Mouse (Mus musculus) hindbrain, embryonic 11.5 days (tissue): ENCODE measurements around the gene Idua. TPM values are rescaled to one million over a fixed set of nuclear protein-coding genes. Genes with fewer than 3 reads are reported as not detected.

ENCODE experiments used
- ATAC-seq: fragments of 200-750 bp; cut with Nextera tagmentation; 2 replicates; pipeline ENCODE4 v1.8.0; 2017; ENCODE audit warnings: mild to moderate bottlenecking, moderate TSS enrichment, moderate library complexity; ENCODE audit not compliant: low FRiP score
- DNase-seq: peaks from one replicate; pipeline ENCODE4 v3.0.0-alpha.2; 2015; ENCODE audit warnings: low spot score
- H3K27ac ChIP-seq: fragments of 300-500 bp; sonication (generic); 2 replicates; pipeline ENCODE4 v1.5.1; 2014; ENCODE audit warnings: mild to moderate bottlenecking, low read depth, low read length
- H3K27me3 ChIP-seq: fragments of 300-500 bp; sonication (generic); 2 replicates; pipeline ENCODE4 v1.6.1; 2014; ENCODE audit warnings: mild to moderate bottlenecking, low read length, moderate library complexity, mixed read lengths; ENCODE audit not compliant: control insufficient read depth, insufficient read depth
- H3K36me3 ChIP-seq: fragments of 300-500 bp; sonication (generic); 2 replicates; pipeline ENCODE4 v1.6.1; 2014; ENCODE audit warnings: mild to moderate bottlenecking, low read length, moderate library complexity, mixed read lengths; ENCODE audit not compliant: control insufficient read depth, insufficient read depth
- H3K4me1 ChIP-seq: fragments of 300-500 bp; sonication (generic); replicated peaks from 2 replicates; pipeline ENCODE4 v1.6.1; 2014; ENCODE audit warnings: low read length, mixed read lengths; ENCODE audit not compliant: control insufficient read depth, insufficient read depth
- H3K4me2 ChIP-seq: fragments of 300-500 bp; sonication (generic); replicated peaks from 2 replicates; pipeline ENCODE4 v1.6.1; 2014; ENCODE audit warnings: mild to moderate bottlenecking, low read depth, low read length
- H3K4me3 ChIP-seq: fragments of 300-500 bp; sonication (generic); 2 replicates; pipeline ENCODE4 v1.5.1; 2014; ENCODE audit warnings: low read depth, low read length
- H3K9ac ChIP-seq: fragments of 300-500 bp; sonication (generic); 2 replicates; pipeline ENCODE4 v1.6.1; 2014; ENCODE audit warnings: low read depth, low read length
- H3K9me3 ChIP-seq: fragments of 300-500 bp; sonication (generic); 2 replicates; pipeline ENCODE4 v1.6.1; 2016; ENCODE audit warnings: low read length; ENCODE audit not compliant: control insufficient read depth
- WGBS: fragments of 180-500 bp; shearing (Covaris S2); extraction: QIAGEN DNeasy Blood & Tissue Kit; methylation state at CpG from one replicate; pipeline ENCODE4 v1.1.7; 2014; 5-methylcytosine and 5-hydroxymethylcytosine counted together
- polyA plus RNA-seq: library from polyadenylated mRNA; unstranded; fragments of >200 nt; fragmentation: Nextera tagmentation; extraction: Ambion mirVana; gene quantifications from 2 replicates; pipeline ENCODE4 v1.2.1, GENCODE M21; 2014

Idua gene
- polyA plus RNA-seq, 1 experiment from 2014 or later: 8.7 TPM

GRCm38 (mm10) chr5:108671757-108672156, 11.6 kb downstream of the Idua start:
- no peaks in the 10 kb centered on the region for H3K9me3 ChIP-seq

GRCm38 (mm10) chr5:108674624-108675023, 14.5 kb downstream of the Idua start:
- no peak for DNase-seq
- H3K36me3 ChIP-seq: no peaks in the 10 kb centered on the region
- no peaks in the 10 kb centered on the region for H3K9me3 ChIP-seq
- H3K4me3 ChIP-seq: no peak overlapping the region
- H3K4me1 ChIP-seq: 0 out of 2 replicates have a peak, but pooled peaks cover 5% of the 10 kb centered on the region
- no peak overlapping the region for H3K9ac ChIP-seq
- no peak overlapping the region for H3K4me2 ChIP-seq
- no peak overlapping the region for H3K27ac ChIP-seq
- H3K27me3 ChIP-seq: no peaks in the 10 kb centered on the region
- WGBS: 82% methylated on average over 2 of the region's 2 CpGs
- ATAC-seq: no peak

More at GRCm38 (mm10) chr5:108671757-108672156, 11.6 kb downstream of the Idua start:
- H3K36me3 ChIP-seq: no peaks in the 10 kb centered on the region
- 92% methylated on average over 12 of the region's 12 CpGs for WGBS
- no peak overlapping the region for H3K27ac ChIP-seq
- H3K4me1 ChIP-seq: 0 out of 2 replicates have a peak, but pooled peaks cover 4% of the 10 kb centered on the region
- no peak overlapping the region for H3K4me3 ChIP-seq
- H3K4me2 ChIP-seq: no peak overlapping the region
- DNase-seq (no peak), ATAC-seq (no peak)
- H3K9ac ChIP-seq: no peak overlapping the region
- no peaks in the 10 kb centered on the region for H3K27me3 ChIP-seq

GRCm38 (mm10) chr5:108675251-108675816, 15.2 kb downstream of the Idua start, which contains the start of gene Slc26a1:
Gene Slc26a1 (minus strand): TSS chr5:108675569.
- H3K4me1 ChIP-seq: 0 out of 2 replicates have a peak, but pooled peaks cover 4% of the 10 kb centered on the region
- no peaks in the 10 kb centered on the region for H3K27me3 ChIP-seq
- no peak for ATAC-seq
- no peak within 1 kb of the TSS for H3K27ac ChIP-seq
- H3K4me2 ChIP-seq: no peak within 1 kb of the TSS
- H3K9me3 ChIP-seq: no peaks in the 10 kb centered on the region
- DNase-seq: no peak
- 82% methylated on average over 9 of the region's 9 CpGs for WGBS
- no peak within 1 kb of the TSS for H3K9ac ChIP-seq
- no peak within 1 kb of the TSS for H3K4me3 ChIP-seq
- H3K36me3 ChIP-seq: no peaks in the 10 kb centered on the region

- 10% methylated on average over 5 of the region's 5 CpGs for WGBS
- Histone ChIP-seq H3K4me1 (0 out of 2 replicates have a peak, but pooled peaks cover 4% of the 10 kb centered on the region), H3K9me3 (no peaks in the 10 kb centered on the region), H3K27me3 (no peaks in the 10 kb centered on the region), H3K27ac (peak overlapping the region; percentile 75), H3K9ac (peak overlapping the region; percentile 60), H3K4me2 (peak overlapping the region; percentile 50), H3K36me3 (no peaks in the 10 kb centered on the region), H3K4me3 (peak overlapping the region; percentile 28)
- no peak for DNase-seq
- ATAC-seq: peak; percentile 66
Measured at GRCm38 (mm10) chr5:108676772-108677498, 16.8 kb downstream of the Idua start.

GRCm38 (mm10) chr5:108677605-108678295, 17.6 kb downstream of the Idua start:
- Histone ChIP-seq H3K9me3 (no peaks in the 10 kb centered on the region), H3K36me3 (no peaks in the 10 kb centered on the region), H3K9ac (peak overlapping the region; percentile 60), H3K4me3 (peak overlapping the region; percentile 28), H3K4me1 (0 out of 2 replicates have a peak, but pooled peaks cover 4% of the 10 kb centered on the region), H3K4me2 (peak overlapping the region; percentile 50), H3K27me3 (no peaks in the 10 kb centered on the region), H3K27ac (peak overlapping the region; percentile 75)
- DNase-seq (peak; percentile 83), ATAC-seq (peak; percentile 91)
- 3% methylated on average over 25 of the region's 25 CpGs for WGBS

- ATAC-seq: no peak
- Histone ChIP-seq H3K9ac (no peak overlapping the region), H3K9me3 (no peaks in the 10 kb centered on the region), H3K4me1 (0 out of 2 replicates have a peak, but pooled peaks cover 4% of the 10 kb centered on the region), H3K27me3 (no peaks in the 10 kb centered on the region), H3K4me3 (no peak overlapping the region), H3K27ac (no peak overlapping the region), H3K36me3 (no peaks in the 10 kb centered on the region), H3K4me2 (no peak overlapping the region)
- WGBS: 89% methylated on average over 6 of the region's 6 CpGs
- DNase-seq: no peak
Measured at GRCm38 (mm10) chr5:108678296-108678854, 18.2 kb downstream of the Idua start.

- ATAC-seq (no peak), DNase-seq (no peak)
- Histone ChIP-seq H3K4me1 (0 out of 2 replicates have a peak, but pooled peaks cover 4% of the 10 kb centered on the region), H3K36me3 (no peaks in the 10 kb centered on the region), H3K4me2 (no peak overlapping the region), H3K27me3 (no peaks in the 10 kb centered on the region), H3K27ac (no peak overlapping the region), H3K9ac (no peak overlapping the region), H3K4me3 (no peak overlapping the region), H3K9me3 (no peaks in the 10 kb centered on the region)
- WGBS: 66% methylated on average over 3 of the region's 3 CpGs
Measured at GRCm38 (mm10) chr5:108679909-108680308, 19.8 kb downstream of the Idua start.

- ATAC-seq (no peak), DNase-seq (no peak)
- 0 out of 2 replicates have a peak, but pooled peaks cover 4% of the 10 kb centered on the region for H3K4me1 ChIP-seq
Measured at GRCm38 (mm10) chr5:108680871-108681270, 20.7 kb downstream of the Idua start.

More at GRCm38 (mm10) chr5:108680871-108681270, 20.7 kb downstream of the Idua start:
- 92% methylated on average over 6 of the region's 6 CpGs for WGBS
- Histone ChIP-seq H3K4me3 (no peak overlapping the region), H3K4me2 (no peak overlapping the region), H3K9ac (no peak overlapping the region), H3K27me3 (no peaks in the 10 kb centered on the region), H3K36me3 (no peaks in the 10 kb centered on the region), H3K9me3 (no peaks in the 10 kb centered on the region), H3K27ac (no peak overlapping the region)
